Mouse (Mus musculus) cerebellum, adult 8-10 months (tissue): ENCODE measurements at regions not wholly inside any gene's neighbourhood (a gene's known extent, or its start where the extent isn't known, plus 50 kb on each side); places are given as distances from the start of the nearest gene placed in this dataset.

Experiments
- DNase-seq: peaks from one replicate; pipeline ENCODE4 v3.0.0; 2022

GRCm38 (mm10) chr3:60417001-60417400 is 55.6 kb upstream of the Mbnl1 start:
- DNase-seq = no peak

DNA sequence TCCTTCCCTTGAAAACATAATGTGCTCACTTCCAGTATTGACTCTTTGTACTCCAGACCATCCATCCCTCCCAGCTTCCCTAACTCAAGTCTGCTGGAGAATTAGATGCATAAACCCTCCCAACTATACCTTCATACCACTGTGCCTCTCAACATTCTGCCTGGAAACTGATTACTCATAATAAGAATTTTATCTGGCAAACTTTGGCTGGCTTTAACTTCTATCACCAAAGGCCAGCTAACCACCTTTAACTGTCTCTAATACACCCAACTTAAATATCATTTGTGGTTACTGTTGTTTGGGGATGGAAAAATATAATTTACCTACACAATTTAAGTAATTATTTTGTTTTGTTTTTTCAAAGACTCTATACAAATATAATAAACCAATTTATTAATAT is 54.0 kb upstream of the Mbnl1 start:
- DNase-seq = no peak

DNA sequence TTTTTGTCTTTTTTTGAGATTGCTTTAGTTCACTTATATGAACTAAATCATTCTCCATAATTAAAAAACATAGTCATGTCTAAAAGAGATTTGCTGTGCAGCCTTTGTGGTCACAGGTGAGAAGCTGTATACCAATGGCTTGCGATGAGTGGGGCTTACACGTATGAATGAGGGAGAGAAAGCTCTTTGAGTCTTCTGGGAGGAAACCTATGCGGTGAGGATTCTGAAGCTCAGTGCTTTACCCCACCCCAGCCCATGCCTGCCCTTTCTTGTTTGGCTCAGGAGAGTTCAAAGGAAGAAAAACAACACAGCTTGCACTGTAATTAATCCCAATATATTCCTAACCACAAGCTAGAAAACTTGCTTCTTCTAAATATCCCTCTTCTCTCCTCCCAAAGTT is 53.4 kb upstream of the Mbnl1 start:
- no peak for DNase-seq
